Mouse (Mus musculus) lung, adult 2 months (tissue): ENCODE data around the gene Nppa. TPM values are rescaled to one million over a fixed set of nuclear protein-coding genes. Genes with fewer than 3 reads are reported as not detected.
A peak's percentile ranks its signal among the peaks of the same experiment; 100 is the strongest.

Source experiments
- DNase-seq: peaks from one replicate; pipeline ENCODE4 v3.0.0; 2022
- H3K4me1 ChIP-seq: fragments of 200-500 bp; 2 replicates; pipeline ENCODE4 v1.6.1; 2011; ENCODE audit warnings: low read length; ENCODE audit not compliant: control insufficient read depth, insufficient read depth
- H3K4me3 ChIP-seq: fragments of 200-500 bp; replicated peaks from 2 replicates; pipeline ENCODE3; 2011; ENCODE audit warnings: low read depth, mild to moderate bottlenecking, control low read depth, low read length; ENCODE audit errors: extremely low read depth
- CTCF ChIP-seq: fragments of 200-500 bp; IDR thresholded peaks from 2 replicates; pipeline ENCODE4 v1.5.1; 2011; ENCODE audit warnings: mild to moderate bottlenecking, low read length, control low read depth; ENCODE audit not compliant: insufficient read depth
- POLR2A ChIP-seq: fragments of 200-500 bp; IDR thresholded peaks from 2 replicates; pipeline ENCODE4 v1.6.1; 2011; ENCODE audit warnings: low read depth, mild to moderate bottlenecking, control low read depth, low read length, borderline replicate concordance; ENCODE audit errors: extremely low read depth
- WGBS: fragments of 180-500 bp; shearing (Covaris S2); methylation state at CpG from one replicate; pipeline ENCODE4 v1.1.7; 2018; 5-methylcytosine and 5-hydroxymethylcytosine counted together
- polyA plus RNA-seq: library from polyadenylated mRNA; depleted of rRNA; stranded (reverse); fragments of >200 nt; gene quantifications from 2 replicates; pipeline ENCODE4 v1.2.3, GENCODE M21; 2012; rRNA removed

Nppa gene
- 31.3 and 55.1 TPM in 2 replicates for polyA plus RNA-seq

DNA sequence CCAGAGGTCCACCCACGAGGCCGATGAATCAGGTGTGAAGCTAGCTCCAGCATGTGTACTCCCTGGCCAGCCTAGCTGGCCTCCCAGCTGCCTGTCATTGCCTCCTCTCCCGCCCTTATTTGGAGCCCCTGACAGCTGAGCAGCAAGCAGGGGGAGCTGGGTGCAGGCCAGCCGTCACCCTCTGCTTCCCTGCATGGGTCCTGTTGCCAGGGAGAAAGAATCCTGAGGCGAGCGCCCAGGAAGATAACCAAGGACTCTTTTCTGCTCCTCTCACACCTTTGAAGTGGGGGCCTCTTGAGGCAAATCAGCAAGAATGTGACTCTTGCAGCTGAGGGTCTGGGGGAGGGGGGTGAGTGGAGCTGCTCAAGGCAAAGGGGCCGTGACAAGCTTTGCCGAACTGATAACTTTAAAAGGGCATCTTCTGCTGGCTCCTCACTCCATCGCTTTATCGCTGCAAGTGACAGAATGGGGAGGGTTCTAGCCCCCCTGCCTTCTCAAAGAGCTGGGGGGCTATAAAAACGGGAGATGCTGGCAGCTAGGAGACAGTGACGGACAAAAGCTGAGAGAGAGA lies at the start of gene Nppa:
Gene Nppa, plus strand, starts transcription at position 521 of the 571 bp plus-strand sequence.
- Histone ChIP-seq H3K4me1 (no peaks in the 10 kb centered on the region), H3K4me3 (no peak within 1 kb of the TSS)
- WGBS: 27% methylated on average over 12 of the region's 12 CpGs
- no peak for DNase-seq
- TF ChIP-seq CTCF: no peak

DNA sequence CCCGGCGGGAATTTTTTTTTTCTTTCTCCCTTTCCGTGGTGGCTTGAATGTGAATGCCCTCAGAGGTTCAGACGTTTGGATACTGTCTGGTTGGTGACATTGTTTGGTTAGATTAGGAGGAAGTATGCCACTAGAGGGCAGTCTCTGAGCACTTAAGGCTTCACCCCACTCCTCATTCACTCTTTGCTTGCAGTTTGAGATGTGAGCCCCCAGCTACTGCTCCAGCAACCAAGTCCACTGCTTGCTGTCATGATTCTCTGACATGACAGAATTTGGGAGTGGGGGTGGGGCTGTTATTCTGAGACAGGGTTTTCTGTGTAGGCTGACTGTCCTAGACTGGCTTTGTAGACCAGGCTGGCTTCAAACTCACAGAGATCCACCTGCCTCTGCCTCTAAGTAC lies 46.9 kb upstream of the Nppa start:
- TF ChIP-seq POLR2A (no peak), CTCF (0 out of 2 replicates have a peak, but pooled peaks have one; percentile 13)

DNA sequence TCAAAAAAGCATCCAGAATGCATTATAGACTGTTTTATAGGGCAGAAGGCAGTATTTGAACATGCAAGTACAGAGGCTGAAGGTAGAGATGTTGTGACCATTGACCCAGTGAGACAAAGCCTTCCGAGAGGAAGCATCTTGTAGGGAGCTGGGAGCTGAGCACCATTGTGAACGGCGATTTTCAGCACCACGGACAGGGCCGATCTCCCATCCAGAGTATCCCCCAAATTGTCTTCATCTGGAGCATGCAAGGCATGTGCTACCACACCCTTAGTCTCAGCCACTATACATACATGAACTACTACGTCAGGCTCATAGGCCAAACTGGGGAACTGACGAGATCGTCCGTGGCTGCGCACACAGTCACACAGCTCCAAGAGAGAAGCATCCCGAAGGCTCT lies 43.4 kb upstream of the Nppa start:
- H3K4me3 ChIP-seq: no peak overlapping the region
- no peak for DNase-seq
- no peak for TF ChIP-seq POLR2A
- TF ChIP-seq CTCF: no peak
- H3K4me1 ChIP-seq: no peaks in the 10 kb centered on the region
- 44% methylated on average over 11 of the region's 11 CpGs for WGBS

More for the DNA sequence above, 46.9 kb upstream of the Nppa start:
- Histone ChIP-seq H3K4me3 (no peak overlapping the region), H3K4me1 (no peaks in the 10 kb centered on the region)
- DNase-seq: no peak
- WGBS: 10% methylated on average over 4 of the region's 4 CpGs

DNA sequence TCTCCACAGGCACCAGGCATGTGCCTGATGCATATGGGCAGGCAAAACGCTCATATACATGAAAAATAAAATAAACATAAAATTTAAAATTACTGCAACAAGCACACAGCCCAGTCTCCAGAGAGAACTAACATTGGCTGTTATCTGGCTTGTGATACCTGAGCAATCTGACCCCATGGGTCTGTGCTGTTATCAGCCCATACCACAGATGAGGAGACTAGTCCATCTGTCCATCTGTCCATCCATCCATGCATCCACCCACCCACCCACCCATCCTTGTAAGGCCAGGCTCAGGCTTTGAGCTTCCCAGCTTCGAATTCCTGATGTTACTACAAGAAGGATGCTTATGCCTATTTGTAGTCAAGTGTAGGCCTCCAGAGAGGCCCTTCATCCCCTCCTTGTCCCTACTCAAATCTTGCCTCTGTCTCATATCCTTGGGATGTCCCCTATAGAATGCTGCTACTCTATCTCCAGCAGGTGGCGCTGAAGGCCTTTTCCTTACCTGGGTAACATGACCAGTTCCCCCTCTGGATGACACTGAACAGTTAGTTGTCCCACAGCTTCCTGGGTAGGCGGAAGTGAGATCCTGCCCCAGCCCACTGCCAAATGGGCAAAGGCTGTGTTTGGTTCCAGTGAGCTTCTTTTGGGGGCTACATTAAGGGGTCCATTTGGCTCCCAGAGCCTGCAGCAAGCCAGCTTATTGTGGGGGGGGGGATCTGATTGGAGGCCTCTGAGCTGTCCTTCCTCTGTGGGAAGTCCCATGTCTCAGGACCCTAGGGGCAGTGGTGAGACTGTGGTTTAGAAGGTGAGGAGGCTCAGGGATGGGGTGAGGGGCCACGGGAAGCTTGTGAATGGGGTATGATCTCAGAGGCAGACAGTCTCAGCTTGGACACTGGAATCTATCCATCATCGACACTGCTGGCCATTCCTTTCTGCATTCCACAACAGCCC lies 40.4 kb upstream of the Nppa start:
- TF ChIP-seq POLR2A: no peak
- peak; percentile 46; the same call in 1 of the 2 replicates for TF ChIP-seq CTCF
- peak; percentile 53 for DNase-seq
- Histone ChIP-seq H3K4me3 (no peak overlapping the region), H3K4me1 (no peaks in the 10 kb centered on the region)
- WGBS: 40% methylated on average over 6 of the region's 6 CpGs

DNA sequence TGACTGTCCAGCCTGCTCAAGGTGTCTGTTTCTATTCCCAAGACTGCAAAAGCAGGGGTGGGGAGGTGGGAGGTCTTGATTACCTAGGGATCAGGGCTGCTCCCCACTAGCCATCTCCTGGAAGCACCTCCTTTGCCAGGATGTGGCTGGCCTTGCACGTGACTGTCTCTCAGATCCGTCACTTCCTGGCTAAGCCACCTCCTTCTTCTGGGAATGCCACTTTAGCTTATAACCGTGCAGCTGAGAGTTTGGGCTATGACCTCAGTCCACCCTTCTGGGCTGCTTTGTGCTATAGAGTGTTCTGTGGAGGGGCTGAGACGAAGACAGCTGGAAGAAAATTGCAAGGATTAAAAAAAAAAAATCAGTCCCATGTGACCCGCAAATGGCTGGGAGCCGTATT lies 37.7 kb upstream of the Nppa start:
- 43% methylated on average over 6 of the region's 6 CpGs for WGBS
- no peak for TF ChIP-seq CTCF
- no peak for TF ChIP-seq POLR2A
- H3K4me3 ChIP-seq: no peak overlapping the region

DNA sequence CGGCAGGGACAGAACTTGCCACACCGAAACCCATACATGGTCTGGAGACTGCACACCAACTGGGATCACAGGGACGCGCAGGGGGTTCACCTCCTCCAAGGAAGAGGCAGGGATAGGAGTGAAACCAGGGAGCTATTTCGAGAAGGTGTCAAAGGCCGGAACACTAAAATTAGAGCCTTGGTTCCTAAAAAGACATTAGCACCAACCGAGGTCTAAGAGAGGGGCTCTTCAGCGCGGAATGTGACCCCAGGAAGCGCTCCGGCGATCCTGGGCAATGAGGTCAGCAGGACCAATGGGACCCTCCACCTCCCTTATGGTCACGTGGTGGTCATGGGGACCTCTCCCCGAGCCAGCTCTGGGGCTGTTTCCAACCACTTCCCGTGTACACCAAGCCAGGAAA lies 36.9 kb upstream of the Nppa start:
- no peak for DNase-seq
- TF ChIP-seq POLR2A: no peak
- H3K4me3 ChIP-seq: no peak overlapping the region
- no peaks in the 10 kb centered on the region for H3K4me1 ChIP-seq
- 80% methylated on average over 15 of the region's 15 CpGs for WGBS

More for the DNA sequence above, 37.7 kb upstream of the Nppa start:
- no peak for DNase-seq
- no peaks in the 10 kb centered on the region for H3K4me1 ChIP-seq

DNA sequence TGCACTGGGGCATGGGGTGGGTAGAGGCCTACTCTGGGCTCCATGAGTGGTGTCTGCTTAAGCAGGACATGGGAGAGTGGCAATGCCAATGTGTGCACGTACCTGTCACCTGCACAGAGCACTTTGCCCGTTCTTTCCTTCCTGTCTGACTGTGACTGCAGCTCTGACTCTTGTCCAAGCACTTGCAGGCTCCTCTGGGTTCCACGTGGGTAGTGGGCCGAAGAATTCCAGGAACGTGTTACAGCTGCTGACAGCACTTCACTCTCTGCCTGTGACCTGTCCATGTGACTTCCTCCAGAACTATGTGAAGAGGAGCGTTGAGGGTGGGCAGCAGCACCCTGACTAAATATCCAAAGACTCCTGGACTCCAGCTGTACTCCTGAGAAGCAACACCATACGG lies 34.8 kb upstream of the Nppa start:
- DNase-seq: no peak
- no peak overlapping the region for H3K4me3 ChIP-seq
- 48% methylated on average over 7 of the region's 7 CpGs for WGBS
- no peaks in the 10 kb centered on the region for H3K4me1 ChIP-seq
- TF ChIP-seq POLR2A: no peak
- no peak for TF ChIP-seq CTCF

DNA sequence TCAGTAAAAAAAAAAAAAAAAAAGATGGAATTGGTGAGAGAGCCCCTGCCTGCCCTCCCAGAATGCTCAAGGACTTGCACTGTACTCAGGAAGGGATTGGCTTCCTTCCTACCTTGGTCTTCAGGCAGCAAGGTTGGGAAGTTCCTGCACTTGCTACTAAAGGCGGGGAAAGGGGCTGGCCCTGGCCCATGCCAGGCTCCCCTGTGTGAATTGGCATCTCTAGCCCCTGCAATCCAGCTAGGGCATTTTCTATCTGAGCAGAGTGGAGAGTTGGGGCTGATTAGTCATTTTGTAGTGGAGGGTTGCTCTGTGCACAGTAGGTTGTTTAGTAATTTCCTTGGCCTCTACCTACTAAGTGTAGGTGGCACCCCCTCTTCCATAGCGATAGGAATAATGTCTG lies 31.7 kb upstream of the Nppa start:
- no peaks in the 10 kb centered on the region for H3K4me1 ChIP-seq
- no peak for TF ChIP-seq POLR2A
- TF ChIP-seq CTCF: no peak
- H3K4me3 ChIP-seq: no peak overlapping the region
- no peak for DNase-seq
- 52% methylated on average over 2 of the region's 2 CpGs for WGBS

DNA sequence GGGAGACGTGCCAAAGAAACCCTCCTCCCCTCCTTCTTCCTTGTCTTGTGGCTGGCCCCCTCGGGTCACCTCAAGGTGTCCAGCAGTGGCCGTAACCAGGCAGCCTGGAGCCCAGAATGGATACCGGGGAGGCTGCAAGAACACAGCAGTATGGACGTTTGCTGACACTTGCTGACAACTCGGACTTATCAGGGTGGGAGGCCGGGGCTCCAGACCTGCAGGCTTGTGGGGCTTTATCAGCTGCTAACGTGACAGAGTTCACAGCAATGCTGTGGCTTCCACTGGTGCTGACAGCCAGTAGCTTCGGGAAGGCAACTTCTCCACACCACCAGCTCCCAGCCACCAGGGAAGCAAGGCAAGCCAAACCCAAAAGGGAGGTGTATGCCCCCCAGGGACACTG lies 31.2 kb upstream of the Nppa start:
- Histone ChIP-seq H3K4me3 (no peak overlapping the region), H3K4me1 (no peaks in the 10 kb centered on the region)
- DNase-seq: no peak
- no peak for TF ChIP-seq POLR2A
- TF ChIP-seq CTCF: no peak
- 19% methylated on average over 9 of the region's 9 CpGs for WGBS

DNA sequence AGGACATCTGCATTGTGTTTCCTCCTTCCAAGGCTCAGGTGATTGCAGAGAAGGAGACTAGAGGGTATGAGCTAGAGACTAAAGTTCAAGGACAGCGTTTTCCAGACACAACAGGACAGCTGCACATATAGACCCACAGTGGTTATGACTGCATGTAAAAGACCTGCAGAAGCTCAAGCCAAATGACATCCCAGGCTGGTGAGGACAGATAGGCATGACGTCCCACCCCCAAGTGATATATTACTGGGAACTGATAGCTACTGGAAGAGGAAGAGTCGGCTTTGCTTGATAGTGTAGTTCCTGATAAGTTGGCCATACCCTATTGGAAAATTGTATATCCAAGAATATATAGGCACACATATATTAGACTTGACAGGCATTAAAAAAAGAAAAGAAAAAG lies 24.3 kb upstream of the Nppa start:
- TF ChIP-seq CTCF (no peak), POLR2A (no peak)
- Histone ChIP-seq H3K4me3 (no peak overlapping the region), H3K4me1 (no peaks in the 10 kb centered on the region)
- 64% methylated on average over 3 of the region's 3 CpGs for WGBS
- no peak for DNase-seq
